Mouse (Mus musculus): ENCODE measurements around the gene Smyd3.

DNA sequence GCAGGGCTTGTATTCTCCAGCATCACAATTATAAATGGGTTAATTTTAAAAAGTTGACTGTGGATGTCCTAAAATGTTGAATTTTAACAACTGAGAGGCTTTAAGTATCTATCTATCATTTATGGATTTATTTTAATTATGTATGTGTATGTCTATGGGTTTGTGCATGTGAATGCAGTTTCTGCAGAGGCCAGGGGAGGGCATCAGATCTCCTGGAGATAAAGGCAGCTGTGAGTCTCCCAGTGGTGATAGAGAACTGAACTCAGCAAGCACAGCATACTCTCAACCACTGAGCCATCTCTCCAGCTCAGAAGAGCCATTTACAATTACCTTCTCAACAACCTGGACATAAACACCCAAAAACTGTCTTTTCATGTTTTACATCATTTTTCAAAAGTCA is 321.4 kb downstream of the Smyd3 start:
- no peak for TF ChIP-seq POLR2A (IDR thresholded peaks at IDR 0.05; ENCODE audit: insufficient read depth, low read depth, low read length)
- TF ChIP-seq CTCF (IDR thresholded peaks at IDR 0.05): no peak
